Mouse (Mus musculus) embryonic facial prominence, embryonic 10.5 days (tissue): ENCODE measurements around the gene Gm20683. TPM values are rescaled to one million over a fixed set of nuclear protein-coding genes. Genes with fewer than 3 reads are reported as not detected.
"Not testable (repeated sequence)": the region's sequence is repeated elsewhere in the genome, so short reads cannot be mapped to it uniquely, and the experiment has no call there.

Experiments used
- DNase-seq: peaks from one replicate; pipeline ENCODE4 v3.0.0-alpha.2; 2017; ENCODE audit warnings: low spot score
- H3K27ac ChIP-seq: fragments of 300-500 bp; sonication (generic); replicated peaks from 2 replicates; pipeline ENCODE4 v1.5.1; 2016; ENCODE audit warnings: mild to moderate bottlenecking
- H3K27me3 ChIP-seq: fragments of 300-500 bp; sonication (generic); replicated peaks from 2 replicates; pipeline ENCODE4 v1.6.1; 2016; ENCODE audit warnings: low read depth, mild to moderate bottlenecking; ENCODE audit not compliant: poor library complexity, severe bottlenecking
- H3K36me3 ChIP-seq: fragments of 300-500 bp; sonication (generic); replicated peaks from 2 replicates; pipeline ENCODE4 v1.6.1; 2016; ENCODE audit warnings: mild to moderate bottlenecking, moderate library complexity
- H3K4me1 ChIP-seq: fragments of 300-500 bp; sonication (generic); 2 replicates; pipeline ENCODE4 v1.6.1; 2016
- H3K4me3 ChIP-seq: fragments of 300-500 bp; sonication (generic); 2 replicates; pipeline ENCODE4 v1.5.1; 2016; ENCODE audit warnings: mild to moderate bottlenecking, moderate library complexity
- H3K9me3 ChIP-seq: fragments of 300-500 bp; sonication (generic); 2 replicates; pipeline ENCODE4 v1.6.1; 2016; ENCODE audit warnings: mild to moderate bottlenecking
- WGBS: fragments of 180-500 bp; shearing (Covaris S2); methylation state at CpG from one replicate; pipeline ENCODE4 v1.1.7; 2016; 5-methylcytosine and 5-hydroxymethylcytosine counted together
- polyA plus RNA-seq: library from polyadenylated mRNA; unstranded; fragments of >200 nt; fragmentation: Nextera tagmentation; extraction: Ambion mirVana; gene quantifications from 2 replicates; pipeline ENCODE4 v1.2.1, GENCODE M21; 2016

The Gm20683 gene
- polyA plus RNA-seq, 1 experiment from 2014 or later, result 1.4 TPM

- WGBS, result 49% methylated on average over 4 of the region's 4 CpGs
- peak; percentile 54 for DNase-seq
- Histone ChIP-seq H3K36me3 (peaks cover 54% of the 10 kb centered on the region), H3K27ac (peak overlapping the region; percentile 89), H3K27me3 (no peaks in the 10 kb centered on the region), H3K9me3 (no peaks in the 10 kb centered on the region), H3K4me3 (peak overlapping the region; percentile 36), H3K4me1 (peaks cover 88% of the 10 kb centered on the region)
Observed at GRCm38 (mm10) chr17:25879261-25879660, 37.7 kb upstream of the Gm20683 start.

- DNase-seq, result no peak
- H3K4me1 ChIP-seq, result peaks cover 88% of the 10 kb centered on the region
- 89% methylated on average over 19 of the region's 19 CpGs for whole genome bisulfite sequencing
- H3K27me3 ChIP-seq, result no peaks in the 10 kb centered on the region
- H3K4me3 ChIP-seq, result peak overlapping the region; percentile 36
- peaks cover 49% of the 10 kb centered on the region for H3K36me3 ChIP-seq
- peak overlapping the region; percentile 89 for H3K27ac ChIP-seq
- H3K9me3 ChIP-seq, result no peaks in the 10 kb centered on the region
Observed at GRCm38 (mm10) chr17:25878611-25879180, 37.1 kb upstream of the Gm20683 start.

DNA sequence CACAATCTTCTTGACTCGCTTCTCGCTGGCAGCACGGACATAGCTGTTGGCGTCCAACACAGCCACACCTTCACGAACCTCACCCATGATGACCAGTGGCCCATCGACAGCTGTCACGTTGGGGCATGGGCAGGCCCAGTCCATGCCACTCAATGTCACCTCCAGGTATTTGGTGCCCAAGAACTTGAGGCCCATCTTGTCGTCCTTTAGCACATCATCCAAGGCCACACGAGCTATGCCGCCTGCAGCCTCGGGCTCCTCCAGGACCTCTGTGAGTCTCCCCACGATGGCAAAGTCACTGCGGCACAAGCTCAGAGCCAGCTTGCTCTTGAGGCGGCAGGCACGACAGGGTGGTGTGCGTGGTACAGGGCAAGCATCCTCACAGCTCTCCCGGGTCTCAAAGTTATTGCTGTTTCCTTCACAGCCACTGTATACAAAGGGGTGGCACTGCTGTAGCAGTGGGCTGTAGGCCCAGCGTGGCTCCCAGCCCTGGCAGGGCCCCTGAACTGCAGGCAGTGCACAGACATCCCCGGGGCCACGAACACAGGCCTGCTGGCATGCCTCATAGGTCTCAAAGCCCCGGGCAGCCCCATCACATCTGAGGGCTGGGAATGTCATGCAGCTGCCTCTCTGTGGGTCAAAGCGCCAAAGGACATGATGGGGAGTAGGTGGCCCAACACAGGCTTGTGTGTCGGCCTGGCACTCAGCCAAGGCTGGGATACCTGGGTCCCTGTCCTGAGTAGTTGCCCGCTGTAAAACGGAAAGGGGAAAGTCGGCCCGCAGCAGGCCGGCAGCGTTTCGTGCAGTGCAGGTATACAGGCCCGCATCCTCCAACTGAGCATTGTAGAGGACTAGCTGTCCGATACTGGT lies 36.4 kb upstream of the Gm20683 start:
- Histone ChIP-seq H3K27ac (no peak overlapping the region), H3K4me3 (no peak overlapping the region), H3K4me1 (peaks cover 85% of the 10 kb centered on the region), H3K27me3 (no peaks in the 10 kb centered on the region), H3K36me3 (peaks cover 41% of the 10 kb centered on the region), H3K9me3 (no peaks in the 10 kb centered on the region)
- DNase-seq, result no peak
- WGBS, result 94% methylated on average over 32 of the region's 32 CpGs

- Histone ChIP-seq H3K36me3 (peaks cover 32% of the 10 kb centered on the region), H3K4me1 (peaks cover 80% of the 10 kb centered on the region), H3K9me3 (no peaks in the 10 kb centered on the region), H3K4me3 (peak overlapping the region; percentile 73), H3K27ac (no peak overlapping the region), H3K27me3 (no peaks in the 10 kb centered on the region)
- no peak for DNase-seq
- WGBS, result 89% methylated on average over 3 of the region's 3 CpGs
Observed at GRCm38 (mm10) chr17:25877025-25877424, 35.5 kb upstream of the Gm20683 start.

DNA sequence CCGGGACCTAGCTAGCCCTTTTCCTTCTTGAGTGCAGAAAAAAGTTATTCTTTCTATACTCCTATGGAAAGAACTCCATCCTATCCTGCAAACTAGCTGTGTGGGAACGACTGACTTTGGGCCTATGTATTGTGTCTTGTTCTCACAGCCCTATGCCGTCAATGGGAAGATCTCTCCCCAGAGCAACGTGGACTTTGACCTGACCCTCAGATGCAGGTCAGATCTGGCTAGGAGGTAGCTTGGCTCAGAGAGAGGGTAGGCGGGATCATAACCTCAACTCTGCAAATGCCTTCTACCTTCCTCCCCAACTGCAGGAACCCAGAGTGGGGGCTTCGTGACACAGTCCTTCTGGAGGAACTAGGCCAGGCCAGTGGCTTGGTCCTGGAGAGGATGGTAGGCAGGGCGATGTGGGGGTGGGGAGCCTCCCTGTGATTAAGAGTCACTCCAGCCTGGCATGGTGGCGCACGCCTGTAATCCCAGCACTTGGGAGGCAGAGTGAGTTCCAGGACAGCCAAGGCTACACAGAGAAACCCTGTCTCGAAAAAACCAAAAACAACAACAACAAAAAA lies 34.9 kb upstream of the Gm20683 start:
- H3K36me3 ChIP-seq, result peaks cover 32% of the 10 kb centered on the region
- H3K27me3 ChIP-seq, result no peaks in the 10 kb centered on the region
- H3K9me3 ChIP-seq, result no peaks in the 10 kb centered on the region
- peak overlapping the region; percentile 91 for H3K27ac ChIP-seq
- no peak for DNase-seq
- H3K4me1 ChIP-seq, result peaks cover 74% of the 10 kb centered on the region
- 48% methylated on average over 10 of the region's 10 CpGs for WGBS
- peak overlapping the region; percentile 73 for H3K4me3 ChIP-seq

DNA sequence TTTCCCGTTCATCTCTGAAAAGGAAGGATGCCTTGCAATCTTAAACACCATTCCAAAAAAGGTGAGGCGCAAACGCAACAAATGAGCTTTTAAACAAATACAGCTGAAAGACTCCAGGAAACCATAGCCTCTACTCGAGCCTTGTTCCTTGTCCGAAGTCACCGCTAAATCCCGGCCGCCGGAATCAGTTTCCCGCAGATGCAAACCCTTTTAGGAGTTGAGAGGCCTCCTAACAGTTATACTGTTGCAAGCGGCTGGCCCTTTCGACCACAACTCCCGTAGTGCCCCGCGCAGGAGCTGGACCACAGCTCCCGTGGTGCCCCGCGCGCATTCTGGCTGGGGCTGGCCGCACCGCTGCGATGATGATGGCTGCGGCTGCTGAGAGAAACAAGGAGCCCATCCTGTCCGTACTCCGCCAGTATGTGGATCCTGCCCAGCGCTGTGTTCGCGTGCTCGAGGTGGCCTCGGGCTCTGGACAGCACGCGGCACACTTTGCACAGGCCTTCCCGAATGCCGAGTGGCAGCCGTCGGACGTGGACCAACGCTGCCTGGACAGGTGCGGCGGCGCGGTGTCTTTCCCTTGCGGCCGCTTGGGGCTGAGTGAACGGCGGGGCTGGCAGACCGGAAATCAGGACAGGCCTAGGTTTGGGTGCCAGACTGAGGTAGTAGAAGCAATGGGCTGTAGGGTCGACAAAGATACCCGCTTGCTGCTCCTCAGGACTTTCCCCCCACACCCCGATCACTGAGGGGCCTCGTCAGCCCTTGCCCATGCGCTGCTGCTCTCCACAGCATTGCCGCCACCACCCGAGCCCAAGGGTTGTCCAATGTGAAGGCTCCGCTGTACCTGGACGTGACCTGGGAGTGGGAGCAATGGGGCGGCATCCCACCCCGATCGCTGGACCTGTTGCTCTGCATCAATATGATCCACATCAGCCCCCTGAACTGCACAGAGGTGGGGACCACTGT lies 33.9 kb upstream of the Gm20683 start:
- H3K36me3 ChIP-seq, result peaks cover 32% of the 10 kb centered on the region
- H3K4me1 ChIP-seq, result peaks cover 64% of the 10 kb centered on the region
- peak overlapping the region; percentile 91 for H3K27ac ChIP-seq
- no peaks in the 10 kb centered on the region for H3K27me3 ChIP-seq
- WGBS, result 2% methylated on average over 59 of the region's 59 CpGs
- peak; percentile 93 for DNase-seq
- peak overlapping the region; percentile 73 for H3K4me3 ChIP-seq
- H3K9me3 ChIP-seq, result no peaks in the 10 kb centered on the region

DNA sequence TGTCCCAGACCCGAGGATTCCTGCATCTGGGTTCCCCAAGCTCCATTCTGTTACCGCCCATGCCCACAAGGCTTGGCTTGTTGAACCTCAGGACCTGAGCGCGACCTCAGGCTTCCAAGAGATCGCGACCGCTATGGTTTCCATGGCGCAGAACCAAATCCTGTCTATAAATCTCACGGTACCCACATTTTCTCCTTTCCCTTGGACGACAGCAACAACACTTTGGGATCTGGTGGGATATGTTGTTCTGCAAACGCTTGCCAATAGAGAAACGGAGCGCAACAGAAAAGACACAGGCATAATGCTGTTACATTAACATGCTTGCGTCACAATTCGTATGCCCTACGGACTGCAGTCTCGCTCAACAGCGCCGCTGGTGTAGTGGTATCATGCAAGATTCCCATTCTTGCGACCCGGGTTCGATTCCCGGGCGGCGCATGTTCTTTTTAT lies 33.2 kb upstream of the Gm20683 start, which contains the start of gene Mettl26:
Gene Mettl26 (plus strand): TSS at position 354 of the 450 bp plus-strand sequence.
- under 1% methylated on average over 25 of the region's 25 CpGs for WGBS
- no peaks in the 10 kb centered on the region for H3K27me3 ChIP-seq

DNA sequence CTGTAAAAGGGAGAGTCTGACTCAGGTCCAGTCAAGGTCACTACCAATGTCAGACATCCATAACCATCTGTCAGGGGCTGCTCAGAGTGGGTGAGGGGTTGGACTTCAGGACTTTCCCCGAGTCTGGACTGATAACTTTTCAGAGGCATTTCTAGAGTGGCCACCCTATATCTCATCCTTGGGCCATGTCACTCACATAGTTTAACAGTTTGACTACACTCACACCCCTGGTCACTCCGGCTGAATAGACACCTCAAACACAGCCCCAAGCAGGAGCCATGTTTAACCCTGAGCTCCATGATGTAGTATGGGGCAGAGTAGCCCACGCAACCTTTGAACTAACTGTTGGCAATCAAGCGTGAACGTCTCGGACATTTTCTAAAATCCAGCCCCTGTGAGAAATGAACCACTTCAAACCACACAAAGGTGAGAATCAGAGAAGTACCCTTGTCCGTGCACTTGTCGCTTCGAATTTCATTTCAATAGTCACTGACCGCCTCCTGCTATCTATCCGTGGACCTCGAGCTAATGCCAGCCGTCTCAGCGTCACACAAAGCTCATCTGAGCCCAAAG lies 32.7 kb upstream of the Gm20683 start:
- 9% methylated on average over 14 of the region's 14 CpGs for WGBS
- peak overlapping the region; percentile 73 for H3K4me3 ChIP-seq
- H3K27me3 ChIP-seq, result no peaks in the 10 kb centered on the region
- H3K36me3 ChIP-seq, result peaks cover 24% of the 10 kb centered on the region
- H3K9me3 ChIP-seq, result no peaks in the 10 kb centered on the region
- peak overlapping the region; percentile 91 for H3K27ac ChIP-seq
- DNase-seq, result no peak
- H3K4me1 ChIP-seq, result peaks cover 56% of the 10 kb centered on the region

More for the DNA sequence above, 33.2 kb upstream of the Gm20683 start, which contains the start of gene Mettl26:
- DNase-seq, result peak; percentile 92
- Histone ChIP-seq H3K9me3 (no peaks in the 10 kb centered on the region), H3K4me3 (peak within 1 kb of the TSS; percentile 73), H3K27ac (peak within 1 kb of the TSS; percentile 91), H3K4me1 (peaks cover 57% of the 10 kb centered on the region), H3K36me3 (peaks cover 29% of the 10 kb centered on the region)

DNA sequence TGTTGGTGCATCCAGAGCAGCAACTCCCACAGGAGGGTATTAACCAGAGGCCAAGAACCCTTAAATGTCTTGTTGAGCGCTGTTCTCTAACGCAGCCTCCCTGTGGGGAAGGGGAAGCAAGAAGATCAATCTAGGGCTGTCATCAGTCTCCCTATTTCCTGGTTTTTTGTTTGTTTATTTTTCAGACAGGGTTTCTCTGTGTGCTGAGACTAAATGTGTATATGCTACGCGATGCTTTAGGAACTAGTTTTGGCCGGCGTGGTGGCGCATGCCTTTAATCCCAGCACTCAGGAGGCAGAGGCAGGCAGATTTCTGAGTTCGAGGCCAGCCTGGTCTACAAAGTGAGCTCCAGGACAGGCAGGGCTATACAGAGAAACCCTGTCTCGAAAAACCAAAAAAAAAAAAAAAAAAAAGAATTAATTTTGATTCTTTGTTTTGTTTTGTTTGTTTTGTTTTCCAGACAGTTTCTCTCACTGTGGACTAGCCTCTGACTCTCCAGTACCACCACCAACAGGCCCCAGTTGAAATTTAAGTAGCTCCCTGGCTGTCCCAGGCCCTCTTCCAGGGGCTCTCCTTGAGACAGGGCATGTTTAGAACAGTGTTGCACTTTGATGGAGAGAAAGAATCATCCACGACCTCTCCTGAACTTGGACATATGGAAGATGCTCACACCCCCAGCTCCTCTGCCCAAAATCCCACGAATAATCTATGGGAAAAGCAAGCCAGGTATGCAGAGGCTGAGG lies 32.0 kb upstream of the Gm20683 start:
- Histone ChIP-seq H3K4me1 (peaks cover 56% of the 10 kb centered on the region), H3K36me3 (peaks cover 18% of the 10 kb centered on the region), H3K27ac (peak overlapping the region; percentile 91), H3K9me3 (no peaks in the 10 kb centered on the region), H3K27me3 (no peaks in the 10 kb centered on the region), H3K4me3 (peak overlapping the region; percentile 73)
- DNase-seq, result no peak
- 76% methylated on average over 11 of the region's 11 CpGs for WGBS

- no peak for DNase-seq
- 85% methylated on average over 3 of the region's 3 CpGs for WGBS
- peaks cover 57% of the 10 kb centered on the region for H3K4me1 ChIP-seq
Observed at GRCm38 (mm10) chr17:25872676-25873075, 31.1 kb upstream of the Gm20683 start.

DNA sequence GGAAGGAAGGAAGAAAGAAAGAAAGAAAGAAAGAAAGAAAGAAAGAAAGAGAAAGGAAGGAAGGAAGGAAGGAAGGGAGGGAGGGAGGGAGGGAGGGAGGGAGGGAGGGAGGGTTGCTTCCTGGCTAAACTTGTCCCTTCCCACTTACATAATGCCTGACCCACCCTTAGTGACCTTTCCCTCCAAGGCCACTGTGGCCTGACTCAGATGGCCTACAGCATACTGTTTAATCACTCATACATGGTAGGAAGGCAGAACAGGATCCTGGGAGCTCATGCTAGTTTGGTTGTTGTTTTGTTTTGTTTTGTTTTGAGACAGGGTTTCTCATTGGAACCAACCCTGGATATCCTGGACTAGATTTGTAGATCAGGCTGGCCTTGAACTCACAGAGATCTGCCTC lies 30.0 kb upstream of the Gm20683 start:
- H3K27ac ChIP-seq, H3K36me3 ChIP-seq, H3K9me3 ChIP-seq, DNase-seq, H3K27me3 ChIP-seq, H3K4me3 ChIP-seq: not testable (repeated sequence)
- H3K4me1 ChIP-seq, result peaks cover 50% of the 10 kb centered on the region

More at GRCm38 (mm10) chr17:25872676-25873075, 31.1 kb upstream of the Gm20683 start:
- H3K27me3 ChIP-seq, result no peaks in the 10 kb centered on the region
- H3K9me3 ChIP-seq, result no peaks in the 10 kb centered on the region
- H3K4me3 ChIP-seq, result no peak overlapping the region
- peaks cover 9% of the 10 kb centered on the region for H3K36me3 ChIP-seq
- H3K27ac ChIP-seq, result no peak overlapping the region
